Comparison of ENCODE assay signal across 7 mouse cellular contexts in the genomic region with DNA sequence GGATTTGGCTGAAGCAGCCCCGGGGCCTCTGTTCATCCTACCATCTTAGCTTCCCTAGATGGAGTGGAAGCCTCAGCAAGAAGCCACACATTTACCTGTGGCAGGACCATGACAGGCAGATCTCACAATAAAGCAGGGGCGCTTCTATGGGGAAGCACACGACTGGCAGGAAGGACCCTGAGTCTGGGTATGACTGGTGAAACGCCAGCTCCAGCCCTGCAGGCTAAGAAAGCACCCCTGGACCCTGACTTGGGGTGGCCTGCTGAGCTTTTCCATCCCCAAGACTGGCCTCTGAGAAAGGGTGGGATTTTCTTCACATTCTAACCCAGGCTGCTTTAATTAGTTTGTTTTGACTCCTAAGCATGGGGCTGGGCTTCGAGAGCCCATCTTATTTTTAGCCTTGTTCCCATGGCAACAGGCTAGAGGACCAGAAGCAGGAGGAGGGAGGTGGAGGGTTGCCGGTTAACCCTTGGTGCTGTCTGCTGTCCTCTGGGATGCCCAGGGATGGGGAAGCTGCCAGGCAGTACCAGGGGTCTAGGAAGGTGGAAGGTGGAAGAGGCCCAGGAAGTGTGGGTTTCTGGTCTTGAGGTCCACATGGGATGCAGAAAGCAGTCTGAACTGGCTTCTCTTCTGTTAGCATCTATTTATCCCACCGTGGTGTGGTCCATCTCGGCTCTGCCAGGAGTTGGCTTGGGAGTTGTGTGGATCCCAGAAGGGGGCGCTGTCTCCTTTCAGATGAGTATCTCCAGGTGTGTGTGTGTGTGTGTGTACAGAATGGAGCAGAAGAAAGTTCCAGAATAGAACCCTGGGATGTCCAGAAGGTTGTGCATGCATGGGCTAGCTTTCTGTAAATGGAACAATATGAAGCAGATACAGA.
A peak's percentile ranks its signal among the peaks of the same experiment; 100 is the strongest.
DNase-seq lines count a peak whose midpoint lies in the region; ATAC-seq and TF ChIP-seq lines count a peak whose summit lies in the region.

No protein-coding gene starts in this region.

- H3K4me1 ChIP-seq in CH12.LX (ENCODE audit: control insufficient read depth in 1 of 2, insufficient read depth in 2 of 2), result peaks cover 25 to 63% of the 10 kb centered on the region in 2 experiments
- peaks cover 28% of the 10 kb centered on the region for H3K4me1 ChIP-seq in embryonic facial prominence, embryonic 13.5 days
- peaks cover 56% of the 10 kb centered on the region for H3K4me1 ChIP-seq in heart, embryonic 13.5 days

- no peak overlapping the region for H3K9ac ChIP-seq in CH12.LX (ENCODE audit: insufficient read depth, low read depth)
- H3K9ac ChIP-seq in embryonic facial prominence, embryonic 13.5 days, result no peak overlapping the region
- H3K9ac ChIP-seq in heart, embryonic 13.5 days, result peak overlapping the region; percentile 33

- 15% methylated on average over 9 of the region's 9 CpGs for WGBS in embryonic facial prominence, embryonic 13.5 days
- WGBS in heart, embryonic 13.5 days, result 18% methylated on average over 9 of the region's 9 CpGs

- H3K36me3 ChIP-seq in CH12.LX (replicated peaks in 1 of 2; ENCODE audit: control insufficient read depth in 1 of 2, insufficient read depth in 1 of 2, low read length in 1 of 2), result no peaks in the 10 kb centered on the region
- no peaks in the 10 kb centered on the region for H3K36me3 ChIP-seq in embryonic facial prominence, embryonic 13.5 days
- no peaks in the 10 kb centered on the region for H3K36me3 ChIP-seq in heart, embryonic 13.5 days

- H3K9me3 ChIP-seq in CH12.LX (replicated peaks; ENCODE audit: low read length), result no peaks in the 10 kb centered on the region
- no peaks in the 10 kb centered on the region for H3K9me3 ChIP-seq in embryonic facial prominence, embryonic 13.5 days
- H3K9me3 ChIP-seq in heart, embryonic 13.5 days, result no peaks in the 10 kb centered on the region

- TF ChIP-seq POLR2A in CH12.LX (IDR thresholded peaks at IDR 0.05; ENCODE audit: low read depth, low read length), result no peak

- in situ Hi-C loops in CH12.LX (cut with MboI; ENCODE audit: low pct_ligation_motif_present, low pct_unique_long_range_greater_than_20kb, low sequenced_read_pairs), result loop anchor here (5.0 kb wide), 4 partner anchors 66 to 336 kb away; no protein-coding TSS in a partner anchor

- H3K27me3 ChIP-seq in CH12.LX (replicated peaks), result peaks cover under 1% of the 10 kb centered on the region
- no peaks in the 10 kb centered on the region for H3K27me3 ChIP-seq in embryonic facial prominence, embryonic 13.5 days
- no peaks in the 10 kb centered on the region for H3K27me3 ChIP-seq in heart, embryonic 13.5 days (replicated peaks)

- no peak overlapping the region for H3K27ac ChIP-seq in CH12.LX (ENCODE audit: insufficient read depth, low read depth)
- peak overlapping the region; percentile 68 for H3K27ac ChIP-seq in embryonic facial prominence, embryonic 13.5 days
- H3K27ac ChIP-seq in heart, embryonic 13.5 days (replicated peaks), result no peak overlapping the region

- H3K4me3 ChIP-seq in CH12.LX (replicated peaks in 1 of 3; ENCODE audit: low read depth in 2 of 3, low read length in 2 of 3, poor library complexity in 1 of 3), result no peak overlapping the region
- no peak overlapping the region for H3K4me3 ChIP-seq in embryonic facial prominence, embryonic 13.5 days
- no peak overlapping the region for H3K4me3 ChIP-seq in heart, embryonic 13.5 days

- peak; percentile 84 for TF ChIP-seq RAD21 in CH12.LX (IDR thresholded peaks at IDR 0.05; ENCODE audit: low read depth, low read length)

- no peaks in the 10 kb centered on the region for H3K79me2 ChIP-seq in CH12.LX (replicated peaks; ENCODE audit: control insufficient read depth, extremely low read depth, insufficient read depth, poor library complexity, severe bottlenecking)

- dilution Hi-C loops in CH12.LX (cut with MboI; ENCODE audit: extremely low pct_ligation_motif_present, extremely low pct_unique_long_range_greater_than_20kb, low sequenced_read_pairs), result no loop called here

- TF ChIP-seq CTCF in CH12.LX (conservative IDR thresholded peaks at IDR 0.05 in 1 of 2, IDR thresholded peaks at IDR 0.05 in 1 of 2; ENCODE audit: low read depth in 2 of 2, low read length in 2 of 2), result peak; percentile 36 to 82; a peak in 3 of 4 replicates

- no peak for TF ChIP-seq EP300 in CH12.LX (IDR thresholded peaks at IDR 0.05; ENCODE audit: low read length)

- DNase-seq in CH12.LX (ENCODE audit: extremely low read depth), result peak; percentile 65
- peak; percentile 53 for DNase-seq in adrenal gland, adult 2 months
- DNase-seq in layer of hippocampus, adult 11-12 months (ENCODE audit: low spot score), result peak; percentile 81
- peak; percentile 81 for DNase-seq in lung, postnatal 10 days
- DNase-seq in right cerebral cortex, postnatal 14 days, result peak; percentile 93

- no peak overlapping the region for H3K4me2 ChIP-seq in CH12.LX (ENCODE audit: insufficient read depth, low read depth, poor library complexity, severe bottlenecking)
- H3K4me2 ChIP-seq in embryonic facial prominence, embryonic 13.5 days, result peak overlapping the region; percentile 24; the same call in 1 of the 2 replicates
- H3K4me2 ChIP-seq in heart, embryonic 13.5 days, result peak overlapping the region; percentile 33

- ATAC-seq in embryonic facial prominence, embryonic 13.5 days (ENCODE audit: insufficient number of reproducible peaks, insufficient read depth, low FRiP score, low TSS enrichment, low read depth), result 0 out of 2 replicates have a peak, but pooled peaks have one; percentile 45
- ATAC-seq in heart, embryonic 13.5 days (ENCODE audit: extremely low read depth, insufficient number of reproducible peaks, low FRiP score, low TSS enrichment), result peak; percentile 34; the same call in 1 of the 2 replicates

TF ChIP-seq in CH12.LX, 34 proteins besides CTCF, POLR2A, EP300 and RAD21:
- TF ChIP-seq HCFC1 (IDR thresholded peaks at IDR 0.05; ENCODE audit: low read depth, low read length) (no peak), USF2 (conservative IDR thresholded peaks at IDR 0.05; ENCODE audit: low read depth, low read length) (no peak), TCF12 (IDR thresholded peaks at IDR 0.05; ENCODE audit: low read depth, low read length) (no peak), SMC3 (IDR thresholded peaks at IDR 0.05; ENCODE audit: low read depth, low read length) (peak; percentile 80), SIN3A (IDR thresholded peaks at IDR 0.05; ENCODE audit: low read length) (no peak), ZC3H11A (IDR thresholded peaks at IDR 0.05; ENCODE audit: low read depth, low read length) (peak; percentile 16; the same call in 1 of the 2 replicates), ELF1 (IDR thresholded peaks at IDR 0.05; ENCODE audit: low read depth, low read length) (no peak), NRF1 (IDR thresholded peaks at IDR 0.05; ENCODE audit: low read depth, low read length) (no peak), MEF2A (IDR thresholded peaks at IDR 0.05; ENCODE audit: borderline replicate concordance, low read depth, low read length) (peak; percentile 29; the same call in 1 of the 2 replicates)
